Mouse (Mus musculus) hindbrain, embryonic 11.5 days (tissue): ENCODE results near the gene Akap5. TPM values are rescaled to one million over a fixed set of nuclear protein-coding genes. Genes with fewer than 3 reads are reported as not detected.
A peak's percentile ranks its signal among the peaks of the same experiment; 100 is the strongest.

Experiments used
- ATAC-seq: fragments of 200-750 bp; cut with Nextera tagmentation; 2 replicates; pipeline ENCODE4 v1.8.0; 2017; ENCODE audit warnings: mild to moderate bottlenecking, moderate TSS enrichment, moderate library complexity; ENCODE audit not compliant: low FRiP score
- DNase-seq: peaks from one replicate; pipeline ENCODE4 v3.0.0-alpha.2; 2015; ENCODE audit warnings: low spot score
- H3K27ac ChIP-seq: fragments of 300-500 bp; sonication (generic); 2 replicates; pipeline ENCODE4 v1.5.1; 2014; ENCODE audit warnings: mild to moderate bottlenecking, low read depth, low read length
- H3K27me3 ChIP-seq: fragments of 300-500 bp; sonication (generic); 2 replicates; pipeline ENCODE4 v1.6.1; 2014; ENCODE audit warnings: mild to moderate bottlenecking, low read length, moderate library complexity, mixed read lengths; ENCODE audit not compliant: control insufficient read depth, insufficient read depth
- H3K36me3 ChIP-seq: fragments of 300-500 bp; sonication (generic); 2 replicates; pipeline ENCODE4 v1.6.1; 2014; ENCODE audit warnings: mild to moderate bottlenecking, low read length, moderate library complexity, mixed read lengths; ENCODE audit not compliant: control insufficient read depth, insufficient read depth
- H3K4me1 ChIP-seq: fragments of 300-500 bp; sonication (generic); replicated peaks from 2 replicates; pipeline ENCODE4 v1.6.1; 2014; ENCODE audit warnings: low read length, mixed read lengths; ENCODE audit not compliant: control insufficient read depth, insufficient read depth
- H3K4me2 ChIP-seq: fragments of 300-500 bp; sonication (generic); replicated peaks from 2 replicates; pipeline ENCODE4 v1.6.1; 2014; ENCODE audit warnings: mild to moderate bottlenecking, low read depth, low read length
- H3K4me3 ChIP-seq: fragments of 300-500 bp; sonication (generic); 2 replicates; pipeline ENCODE4 v1.5.1; 2014; ENCODE audit warnings: low read depth, low read length
- H3K9ac ChIP-seq: fragments of 300-500 bp; sonication (generic); 2 replicates; pipeline ENCODE4 v1.6.1; 2014; ENCODE audit warnings: low read depth, low read length
- H3K9me3 ChIP-seq: fragments of 300-500 bp; sonication (generic); 2 replicates; pipeline ENCODE4 v1.6.1; 2016; ENCODE audit warnings: low read length; ENCODE audit not compliant: control insufficient read depth
- WGBS: fragments of 180-500 bp; shearing (Covaris S2); extraction: QIAGEN DNeasy Blood & Tissue Kit; methylation state at CpG from one replicate; pipeline ENCODE4 v1.1.7; 2014; 5-methylcytosine and 5-hydroxymethylcytosine counted together
- polyA plus RNA-seq: library from polyadenylated mRNA; unstranded; fragments of >200 nt; fragmentation: Nextera tagmentation; extraction: Ambion mirVana; gene quantifications from 2 replicates; pipeline ENCODE4 v1.2.1, GENCODE M21; 2014

Akap5 gene
- polyA plus RNA-seq, 1 experiment from 2014 or later: 5.4 TPM

- H3K36me3 ChIP-seq: no peaks in the 10 kb centered on the region
Measured at GRCm38 (mm10) chr12:76345759-76346455, 21.2 kb downstream of the Akap5 start.

GRCm38 (mm10) chr12:76349680-76350220, 25.1 kb downstream of the Akap5 start:
- Histone ChIP-seq H3K36me3 (no peaks in the 10 kb centered on the region), H3K9me3 (no peaks in the 10 kb centered on the region), H3K27ac (no peak overlapping the region), H3K4me2 (no peak overlapping the region), H3K9ac (no peak overlapping the region), H3K4me3 (no peak overlapping the region), H3K4me1 (no peaks in the 10 kb centered on the region), H3K27me3 (no peaks in the 10 kb centered on the region)
- ATAC-seq (no peak), DNase-seq (no peak)
- 72% methylated on average over 8 of the region's 8 CpGs for WGBS

More at GRCm38 (mm10) chr12:76345759-76346455, 21.2 kb downstream of the Akap5 start:
- Histone ChIP-seq H3K4me1 (no peaks in the 10 kb centered on the region), H3K4me2 (no peak overlapping the region), H3K27ac (no peak overlapping the region), H3K9me3 (no peaks in the 10 kb centered on the region), H3K4me3 (no peak overlapping the region), H3K27me3 (no peaks in the 10 kb centered on the region), H3K9ac (no peak overlapping the region)
- DNase-seq (no peak), ATAC-seq (no peak)
- WGBS: 71% methylated on average over 6 of the region's 6 CpGs

- Histone ChIP-seq H3K9me3 (no peaks in the 10 kb centered on the region), H3K27ac (no peak overlapping the region), H3K4me2 (no peak overlapping the region), H3K4me3 (no peak overlapping the region), H3K9ac (no peak overlapping the region), H3K27me3 (no peaks in the 10 kb centered on the region), H3K4me1 (no peaks in the 10 kb centered on the region), H3K36me3 (no peaks in the 10 kb centered on the region)
- 65% methylated on average over 1 of the region's 1 CpGs for WGBS
- ATAC-seq (no peak), DNase-seq (no peak)
Measured at GRCm38 (mm10) chr12:76360868-76361267, 36.2 kb downstream of the Akap5 start.

GRCm38 (mm10) chr12:76361405-76362302, 37.0 kb downstream of the Akap5 start:
- Histone ChIP-seq H3K27ac (no peak overlapping the region), H3K4me1 (no peaks in the 10 kb centered on the region), H3K9me3 (no peaks in the 10 kb centered on the region), H3K4me3 (no peak overlapping the region), H3K4me2 (no peak overlapping the region), H3K27me3 (no peaks in the 10 kb centered on the region), H3K9ac (no peak overlapping the region), H3K36me3 (no peaks in the 10 kb centered on the region)
- ATAC-seq: no peak
- DNase-seq: no peak
- 77% methylated on average over 9 of the region's 9 CpGs for WGBS

GRCm38 (mm10) chr12:76362303-76362676, 37.6 kb downstream of the Akap5 start:
- H3K9ac ChIP-seq: no peak overlapping the region
- no peaks in the 10 kb centered on the region for H3K4me1 ChIP-seq
- H3K9me3 ChIP-seq: no peaks in the 10 kb centered on the region
- no peak overlapping the region for H3K27ac ChIP-seq
- DNase-seq (no peak), ATAC-seq (no peak)
- no peaks in the 10 kb centered on the region for H3K36me3 ChIP-seq
- H3K4me3 ChIP-seq: no peak overlapping the region
- no peaks in the 10 kb centered on the region for H3K27me3 ChIP-seq
- H3K4me2 ChIP-seq: no peak overlapping the region
- WGBS: 91% methylated on average over 9 of the region's 9 CpGs

GRCm38 (mm10) chr12:76366276-76366675, 41.6 kb downstream of the Akap5 start:
- WGBS: 89% methylated on average over 3 of the region's 3 CpGs
- no peaks in the 10 kb centered on the region for H3K27me3 ChIP-seq
- H3K4me2 ChIP-seq: no peak overlapping the region
- no peaks in the 10 kb centered on the region for H3K9me3 ChIP-seq
- H3K36me3 ChIP-seq: no peaks in the 10 kb centered on the region
- DNase-seq (no peak), ATAC-seq (no peak)
- H3K9ac ChIP-seq: no peak overlapping the region
- H3K4me3 ChIP-seq: no peak overlapping the region
- H3K27ac ChIP-seq: no peak overlapping the region
- H3K4me1 ChIP-seq: peaks cover 6% of the 10 kb centered on the region

- WGBS: 29% methylated on average over 14 of the region's 14 CpGs
Measured at GRCm38 (mm10) chr12:76367096-76367995, 42.7 kb downstream of the Akap5 start.

GRCm38 (mm10) chr12:76368201-76368789, 43.6 kb downstream of the Akap5 start:
- DNase-seq: peak; percentile 22
- H3K9ac ChIP-seq: peak overlapping the region; percentile 97
- ATAC-seq: no peak
- no peaks in the 10 kb centered on the region for H3K36me3 ChIP-seq
- peak overlapping the region; percentile 89 for H3K4me2 ChIP-seq
- H3K4me3 ChIP-seq: peak overlapping the region; percentile 95
- no peaks in the 10 kb centered on the region for H3K9me3 ChIP-seq
- no peaks in the 10 kb centered on the region for H3K27me3 ChIP-seq
- H3K4me1 ChIP-seq: peaks cover 12% of the 10 kb centered on the region
- 8% methylated on average over 9 of the region's 9 CpGs for WGBS
- H3K27ac ChIP-seq: no peak overlapping the region

More at GRCm38 (mm10) chr12:76367096-76367995, 42.7 kb downstream of the Akap5 start:
- H3K27ac ChIP-seq: 0 out of 2 replicates have a peak overlapping the region, but pooled peaks have one; percentile 17
- H3K4me1 ChIP-seq: peaks cover 11% of the 10 kb centered on the region
- peak overlapping the region; percentile 89 for H3K4me2 ChIP-seq
- 0 out of 2 replicates have a peak overlapping the region, but pooled peaks have one; percentile 8 for H3K4me3 ChIP-seq
- no peaks in the 10 kb centered on the region for H3K9me3 ChIP-seq
- no peaks in the 10 kb centered on the region for H3K27me3 ChIP-seq
- no peak overlapping the region; the same call in 1 of the 2 replicates for H3K9ac ChIP-seq
- DNase-seq: peak; percentile 32
- ATAC-seq: no peak
- H3K36me3 ChIP-seq: no peaks in the 10 kb centered on the region
